Mouse (Mus musculus) small intestine, adult 2 months (tissue): ENCODE results near the gene Fam186b. TPM values are rescaled to one million over a fixed set of nuclear protein-coding genes. Genes with fewer than 3 reads are reported as not detected.

ENCODE experiments used
- H3K27ac ChIP-seq: fragments of 200-500 bp; 2 replicates; pipeline ENCODE4 v1.5.1; 2012; ENCODE audit warnings: low read depth, low read length, control low read depth, inconsistent platforms; ENCODE audit not compliant: insufficient read depth
- H3K27me3 ChIP-seq: fragments of 200-500 bp; 2 replicates; pipeline ENCODE4 v1.6.1; 2012; ENCODE audit warnings: mild to moderate bottlenecking, moderate library complexity, low read length, inconsistent platforms; ENCODE audit not compliant: control insufficient read depth, insufficient read depth
- H3K36me3 ChIP-seq: fragments of 200-500 bp; 2 replicates; pipeline ENCODE4 v1.6.1; 2012; ENCODE audit warnings: mild to moderate bottlenecking, low read length, control low read depth, inconsistent platforms; ENCODE audit not compliant: control insufficient read depth, insufficient read depth
- H3K4me1 ChIP-seq: fragments of 200-500 bp; 2 replicates; pipeline ENCODE4 v1.6.1; 2012; ENCODE audit warnings: low read length, inconsistent platforms, mixed read lengths; ENCODE audit not compliant: control insufficient read depth, insufficient read depth, insufficient read length
- H3K4me3 ChIP-seq: fragments of 200-500 bp; 2 replicates; pipeline ENCODE4 v1.5.1; 2012; ENCODE audit warnings: low read depth, mild to moderate bottlenecking, control low read depth, inconsistent platforms, low read length, moderate library complexity
- CTCF ChIP-seq: fragments of 200-500 bp; IDR thresholded peaks from 2 replicates; pipeline ENCODE4 v1.5.1; 2012; ENCODE audit warnings: low read depth, mild to moderate bottlenecking, control low read depth, inconsistent platforms, low read length, moderate library complexity, mixed read lengths; ENCODE audit not compliant: insufficient replicate concordance, insufficient read length; ENCODE audit errors: extremely low read depth
- POLR2A ChIP-seq: fragments of 200-500 bp; IDR thresholded peaks from 2 replicates; pipeline ENCODE4 v1.6.1; 2012; ENCODE audit warnings: low read depth, mild to moderate bottlenecking, control low read depth, inconsistent platforms, low read length, moderate library complexity
- WGBS: fragments of 180-500 bp; shearing (Covaris S2); methylation state at CpG from one replicate; pipeline ENCODE4 v1.1.7; 2018; 5-methylcytosine and 5-hydroxymethylcytosine counted together
- polyA plus RNA-seq: library from polyadenylated mRNA; depleted of rRNA; stranded (reverse); fragments of >200 nt; gene quantifications from 2 replicates; pipeline ENCODE4 v1.2.3, GENCODE M21; 2012

Fam186b gene
- polyA plus RNA-seq, 1 experiment, result not detected

- WGBS, result 84% methylated on average over 10 of the region's 10 CpGs
- TF ChIP-seq CTCF (no peak), POLR2A (no peak)
- H3K36me3 ChIP-seq, result peaks cover 2% of the 10 kb centered on the region; the same call in 1 of the 2 replicates
Observed at GRCm38 (mm10) chr15:99320168-99320674, 24.5 kb upstream of the Fam186b start.

GRCm38 (mm10) chr15:99319411-99319871 is 23.8 kb upstream of the Fam186b start:
- 0 out of 2 replicates have a peak overlapping the region, but pooled peaks have one; percentile 2 for H3K27ac ChIP-seq
- WGBS, result 59% methylated on average over 3 of the region's 3 CpGs
- no peak overlapping the region for H3K4me3 ChIP-seq
- TF ChIP-seq CTCF, result no peak
- H3K4me1 ChIP-seq, result no peaks in the 10 kb centered on the region
- H3K36me3 ChIP-seq, result peaks cover 2% of the 10 kb centered on the region; the same call in 1 of the 2 replicates
- no peaks in the 10 kb centered on the region for H3K27me3 ChIP-seq

More at GRCm38 (mm10) chr15:99320168-99320674, 24.5 kb upstream of the Fam186b start:
- H3K4me3 ChIP-seq, result no peak overlapping the region
- H3K27ac ChIP-seq, result no peak overlapping the region
- H3K4me1 ChIP-seq, result no peaks in the 10 kb centered on the region
- H3K27me3 ChIP-seq, result no peaks in the 10 kb centered on the region

GRCm38 (mm10) chr15:99318861-99319410 is 23.2 kb upstream of the Fam186b start:
- Histone ChIP-seq H3K36me3 (peaks cover 2% of the 10 kb centered on the region; the same call in 1 of the 2 replicates), H3K4me1 (no peaks in the 10 kb centered on the region), H3K27ac (0 out of 2 replicates have a peak overlapping the region, but pooled peaks have one; percentile 2), H3K4me3 (no peak overlapping the region), H3K27me3 (no peaks in the 10 kb centered on the region)
- TF ChIP-seq POLR2A (no peak), CTCF (no peak)
- WGBS, result 85% methylated on average over 14 of the region's 14 CpGs

GRCm38 (mm10) chr15:99318071-99318470 is 22.4 kb upstream of the Fam186b start:
- Histone ChIP-seq H3K27ac (no peak overlapping the region), H3K4me3 (no peak overlapping the region), H3K36me3 (peaks cover 2% of the 10 kb centered on the region; the same call in 1 of the 2 replicates), H3K4me1 (no peaks in the 10 kb centered on the region), H3K27me3 (no peaks in the 10 kb centered on the region)
- no peak for TF ChIP-seq POLR2A
- TF ChIP-seq CTCF, result no peak
- 92% methylated on average over 6 of the region's 6 CpGs for WGBS

- Histone ChIP-seq H3K27ac (peak overlapping the region; percentile 3; the same call in 1 of the 2 replicates), H3K4me3 (no peak overlapping the region), H3K36me3 (peaks cover 2% of the 10 kb centered on the region; the same call in 1 of the 2 replicates), H3K4me1 (no peaks in the 10 kb centered on the region), H3K27me3 (no peaks in the 10 kb centered on the region)
- TF ChIP-seq POLR2A (no peak), CTCF (no peak)
- 76% methylated on average over 2 of the region's 2 CpGs for WGBS
Observed at GRCm38 (mm10) chr15:99317267-99317651, 21.6 kb upstream of the Fam186b start.

- no peaks in the 10 kb centered on the region for H3K4me1 ChIP-seq
- no peak for TF ChIP-seq POLR2A
- TF ChIP-seq CTCF, result peak; percentile 84; the same call in 1 of the 2 replicates
- H3K4me3 ChIP-seq, result no peak overlapping the region
- peaks cover 2% of the 10 kb centered on the region; the same call in 1 of the 2 replicates for H3K36me3 ChIP-seq
- H3K27me3 ChIP-seq, result no peaks in the 10 kb centered on the region
- 0 out of 2 replicates have a peak overlapping the region, but pooled peaks have one; percentile 3 for H3K27ac ChIP-seq
- 71% methylated on average over 16 of the region's 16 CpGs for WGBS
Observed at GRCm38 (mm10) chr15:99316314-99317266, 20.9 kb upstream of the Fam186b start.
